ENCODE assay signal across 19 mouse cellular contexts in genomic region chr5:78878775-78879174, GRCm38 (mm10).
A peak's percentile ranks its signal among the peaks of the same experiment; 100 is the strongest.
DNase-seq lines count a peak whose midpoint lies in the region; ATAC-seq lines count a peak whose summit lies in the region.
"Had no signal": no experiment of that assay in that cellular context is flagged by ENCODE, and none has a peak within 500 bp of the region (broad histone marks: within the 10 kb centered on the region; RNA-seq: fewer than 3 reads in every experiment).

No protein-coding gene starts in this region.

- no peaks in the 10 kb centered on the region for H3K27me3 ChIP-seq in forebrain, embryonic 12.5 days
- H3K27me3 ChIP-seq in forebrain, embryonic 13.5 days = no peaks in the 10 kb centered on the region
- no peaks in the 10 kb centered on the region for H3K27me3 ChIP-seq in neural tube, embryonic 12.5 days (replicated peaks)
- no peaks in the 10 kb centered on the region for H3K27me3 ChIP-seq in hindbrain, embryonic 15.5 days
- H3K27me3 ChIP-seq: limb, embryonic 13.5 days; stomach, embryonic 15.5 days had no signal

- no peaks in the 10 kb centered on the region for H3K36me3 ChIP-seq in forebrain, embryonic 12.5 days (replicated peaks)
- H3K36me3 ChIP-seq in forebrain, embryonic 13.5 days (ENCODE audit: poor library complexity, severe bottlenecking) = no peaks in the 10 kb centered on the region
- H3K36me3 ChIP-seq in neural tube, embryonic 12.5 days = no peaks in the 10 kb centered on the region
- no peaks in the 10 kb centered on the region for H3K36me3 ChIP-seq in hindbrain, embryonic 15.5 days
- H3K36me3 ChIP-seq: limb, embryonic 13.5 days; stomach, embryonic 15.5 days had no signal

- DNase-seq in neural tube, embryonic 10.5 days (ENCODE audit: extremely low spot score, low spot score) = no peak
- no peak for DNase-seq in frontal cortex, postnatal 36 days (ENCODE audit: low spot score in 2 of 2)
- DNase-seq in c-Kit-positive CD71-positive TER-119-positive erythroid progenitor cells, embryonic 14.5 days (ENCODE audit: low spot score) = no peak
- DNase-seq: adrenal gland, postnatal 36 days; gastrocnemius, postnatal 14 days; heart, adult 2 months; kidney, adult 8-10 months; kidney, postnatal 36 days; layer of hippocampus, adult 9-11 months; right cerebral cortex, postnatal 14 days; thymus, adult 2 months had no signal

- H3K4me1 ChIP-seq in forebrain, embryonic 12.5 days = no peaks in the 10 kb centered on the region
- H3K4me1 ChIP-seq in forebrain, embryonic 13.5 days = 0 out of 2 replicates have a peak, but pooled peaks cover 3% of the 10 kb centered on the region
- no peaks in the 10 kb centered on the region for H3K4me1 ChIP-seq in neural tube, embryonic 12.5 days
- no peaks in the 10 kb centered on the region for H3K4me1 ChIP-seq in hindbrain, embryonic 15.5 days (replicated peaks)
- H3K4me1 ChIP-seq: limb, embryonic 13.5 days; stomach, embryonic 15.5 days had no signal

- no peak overlapping the region for H3K4me2 ChIP-seq in forebrain, embryonic 12.5 days
- no peak overlapping the region for H3K4me2 ChIP-seq in forebrain, embryonic 13.5 days
- no peak overlapping the region for H3K4me2 ChIP-seq in neural tube, embryonic 12.5 days (replicated peaks)
- no peak overlapping the region for H3K4me2 ChIP-seq in hindbrain, embryonic 15.5 days
- H3K4me2 ChIP-seq: limb, embryonic 13.5 days; stomach, embryonic 15.5 days had no signal

- ATAC-seq in forebrain, embryonic 12.5 days (ENCODE audit: low FRiP score) = peak; percentile 70; the same call in 1 of the 2 replicates
- no peak; the same call in 1 of the 2 replicates for ATAC-seq in forebrain, embryonic 13.5 days
- ATAC-seq in neural tube, embryonic 12.5 days (ENCODE audit: low FRiP score, low read depth) = peak; percentile 71; the same call in 1 of the 2 replicates
- 0 out of 2 replicates have a peak, but pooled peaks have one; percentile 51 for ATAC-seq in hindbrain, embryonic 15.5 days (ENCODE audit: low FRiP score, low read depth)

- H3K9me3 ChIP-seq in forebrain, embryonic 12.5 days = no peaks in the 10 kb centered on the region
- no peaks in the 10 kb centered on the region for H3K9me3 ChIP-seq in forebrain, embryonic 13.5 days (replicated peaks)
- no peaks in the 10 kb centered on the region for H3K9me3 ChIP-seq in neural tube, embryonic 12.5 days
- H3K9me3 ChIP-seq in hindbrain, embryonic 15.5 days = no peaks in the 10 kb centered on the region
- H3K9me3 ChIP-seq: limb, embryonic 13.5 days; stomach, embryonic 15.5 days had no signal

- H3K4me3 ChIP-seq in forebrain, embryonic 12.5 days (replicated peaks) = no peak overlapping the region
- H3K4me3 ChIP-seq in forebrain, embryonic 13.5 days = no peak overlapping the region
- H3K4me3 ChIP-seq in neural tube, embryonic 12.5 days = no peak overlapping the region
- no peak overlapping the region for H3K4me3 ChIP-seq in hindbrain, embryonic 15.5 days
- H3K4me3 ChIP-seq: erythroblast, embryonic 14.5 days; heart, adult 2 months; limb, embryonic 13.5 days; stomach, embryonic 15.5 days had no signal

- H3K9ac ChIP-seq in forebrain, embryonic 12.5 days = no peak overlapping the region
- no peak overlapping the region for H3K9ac ChIP-seq in forebrain, embryonic 13.5 days
- no peak overlapping the region for H3K9ac ChIP-seq in neural tube, embryonic 12.5 days
- H3K9ac ChIP-seq in hindbrain, embryonic 15.5 days = no peak overlapping the region
- H3K9ac ChIP-seq: limb, embryonic 13.5 days; liver, embryonic 14.5 days; stomach, embryonic 15.5 days had no signal

- WGBS in forebrain, embryonic 12.5 days = 29% methylated on average over 3 of the region's 3 CpGs
- 20% methylated on average over 3 of the region's 3 CpGs for WGBS in forebrain, embryonic 13.5 days
- WGBS in neural tube, embryonic 12.5 days = 51% methylated on average over 3 of the region's 3 CpGs
- 37% methylated on average over 3 of the region's 3 CpGs for WGBS in hindbrain, embryonic 15.5 days

- no peak overlapping the region for H3K27ac ChIP-seq in forebrain, embryonic 12.5 days
- no peak overlapping the region for H3K27ac ChIP-seq in forebrain, embryonic 13.5 days
- H3K27ac ChIP-seq in neural tube, embryonic 12.5 days = no peak overlapping the region
- no peak overlapping the region for H3K27ac ChIP-seq in hindbrain, embryonic 15.5 days (replicated peaks)
- H3K27ac ChIP-seq: heart, adult 2 months; limb, embryonic 13.5 days; liver, embryonic 14.5 days; stomach, embryonic 15.5 days had no signal
